Mouse (Mus musculus) erythroid progenitor cell, adult 5-6 weeks (primary cell): Measurements from ENCODE around the gene Snai3. TPM values are rescaled to one million over a fixed set of nuclear protein-coding genes. Genes with fewer than 3 reads are reported as not detected.

ENCODE experiments used
- ATAC-seq: replicated peaks from 2 replicates; pipeline ENCODE4 v1.8.0; 2016; ENCODE audit warnings: moderate number of reproducible peaks, mild to moderate bottlenecking, moderate TSS enrichment, inconsistent platforms; ENCODE audit not compliant: poor library complexity, low FRiP score, severe bottlenecking
- total RNA-seq, 2 experiments: library from RNA; stranded (forward) in 1 of 2; stranded (reverse) in 1 of 2; fragments of 150-400 nt in 1 of 2; fragments of 186-747, 209-891 nt in 1 of 2; gene quantifications; 2 replicates each; pipeline versions ENCODE4 v1.2.3 to v1.2.4; 2015 to 2017; ENCODE audit warnings: low replicate concordance in 2 of 2

Snai3 gene
- total RNA-seq (2015; ENCODE audit: low replicate concordance) (not detected in 2 replicates), total RNA-seq (2017; ENCODE audit: low replicate concordance) (not detected in 2 replicates)

DNA sequence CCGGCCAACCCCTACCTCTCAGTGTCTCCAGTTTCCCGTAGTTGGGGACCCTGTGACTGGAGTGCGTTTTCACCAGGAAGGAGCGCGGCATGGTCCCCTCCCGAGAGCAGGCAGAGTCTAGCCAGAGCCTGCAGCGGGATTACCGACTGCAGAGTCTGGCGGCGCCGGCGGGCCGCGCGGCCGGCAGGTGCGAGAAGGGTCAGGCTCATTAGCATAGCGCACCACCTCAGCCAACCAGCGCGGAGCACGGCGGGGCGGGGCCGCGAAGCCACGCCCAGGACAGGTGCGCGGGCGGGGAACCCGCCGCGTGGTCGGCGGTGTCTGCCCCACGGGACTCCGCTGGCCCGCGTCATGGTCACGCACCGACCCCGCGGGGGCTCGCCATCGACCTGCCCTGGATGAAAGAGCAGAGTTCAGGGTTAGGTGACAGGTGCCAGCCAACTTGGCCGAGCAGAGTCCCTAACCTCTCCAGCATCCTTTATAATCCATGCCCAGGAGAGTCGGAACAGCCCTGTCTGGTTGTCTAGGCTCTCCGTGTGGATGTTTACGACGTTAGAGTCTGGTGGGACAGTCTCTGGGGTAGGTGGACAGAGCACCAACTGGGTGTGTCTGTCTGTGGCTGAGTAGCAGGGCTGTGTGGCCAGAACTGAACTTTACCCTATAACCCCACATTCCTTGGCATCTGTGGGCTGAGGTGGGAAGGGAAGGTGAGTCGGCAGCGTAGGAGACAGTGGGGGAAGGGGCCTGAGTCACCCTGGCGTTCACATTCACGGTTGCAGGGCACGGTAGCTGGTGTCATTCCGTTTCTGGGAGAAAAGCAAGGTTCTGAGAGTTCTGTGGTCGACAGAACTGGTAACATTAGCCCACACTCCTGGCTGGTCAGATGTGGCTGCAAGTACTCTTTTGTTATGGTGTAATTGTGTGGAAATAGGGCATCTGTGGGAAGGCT, at the start of gene Snai3:
Gene Snai3 (minus strand): TSS at position 210 of the 949 bp plus-strand sequence.
- ATAC-seq = 0 out of 2 replicates have a peak, but pooled peaks have one; percentile 7

- peak; percentile 85 for ATAC-seq
These were observed 40.3 kb upstream of the Snai3 start for GRCm38 (mm10) chr8:122500856-122501255.

DNA sequence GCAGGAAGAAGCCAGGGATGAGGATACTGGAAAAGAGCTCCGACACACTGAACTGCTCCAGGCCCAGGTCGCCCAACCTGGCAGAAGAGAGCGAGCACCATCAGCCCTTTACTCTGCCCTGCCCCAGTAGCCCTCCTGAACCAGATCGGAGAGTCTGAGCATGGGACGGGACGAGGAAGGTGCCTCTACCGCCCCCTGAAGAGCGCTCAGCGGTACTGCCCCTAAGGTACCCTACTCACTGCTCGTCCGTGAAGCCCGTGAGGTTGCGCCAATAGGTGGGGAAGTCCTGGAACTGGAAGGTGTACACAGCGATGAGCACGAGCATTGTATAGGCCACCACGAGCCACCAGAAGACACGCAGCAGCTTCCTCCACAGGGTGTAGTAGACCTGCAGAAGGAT, 37.4 kb upstream of the Snai3 start:
- no peak for ATAC-seq

DNA sequence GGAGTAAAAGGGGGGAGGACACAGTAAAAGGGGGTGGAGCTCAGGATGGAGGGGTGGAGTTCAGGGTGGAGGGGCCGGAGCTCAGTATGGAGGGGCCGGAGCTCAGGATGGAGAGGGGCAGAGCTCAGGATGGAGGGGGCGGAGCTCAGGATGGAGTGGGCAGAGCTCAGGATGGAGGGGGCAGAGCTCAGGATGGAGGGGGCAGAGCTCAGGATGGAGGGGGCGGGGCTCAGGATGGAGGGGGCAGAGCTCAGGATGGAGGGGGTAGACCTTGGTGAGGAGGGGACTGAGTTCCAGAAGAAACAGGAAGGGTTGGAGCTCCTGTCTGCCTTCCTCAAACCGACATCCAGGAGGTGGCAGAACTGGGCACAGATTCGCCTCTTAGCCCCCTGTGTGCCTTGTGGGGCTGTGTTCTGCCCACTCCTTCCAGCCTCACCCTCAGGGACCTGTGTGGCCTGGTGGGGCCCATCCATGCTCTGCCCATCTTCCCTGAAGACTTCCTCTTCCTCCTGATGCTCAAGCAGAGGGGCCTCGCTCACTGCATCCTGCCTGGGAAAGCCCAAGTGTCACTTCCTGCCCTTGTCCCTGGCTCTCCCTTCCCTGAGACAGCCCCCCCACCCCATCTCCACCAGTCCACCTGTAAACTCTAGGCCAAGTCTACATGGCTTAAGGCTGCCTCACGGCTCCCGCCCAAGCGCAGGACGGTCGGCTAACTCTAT, 36.6 kb upstream of the Snai3 start:
- ATAC-seq = no peak

DNA sequence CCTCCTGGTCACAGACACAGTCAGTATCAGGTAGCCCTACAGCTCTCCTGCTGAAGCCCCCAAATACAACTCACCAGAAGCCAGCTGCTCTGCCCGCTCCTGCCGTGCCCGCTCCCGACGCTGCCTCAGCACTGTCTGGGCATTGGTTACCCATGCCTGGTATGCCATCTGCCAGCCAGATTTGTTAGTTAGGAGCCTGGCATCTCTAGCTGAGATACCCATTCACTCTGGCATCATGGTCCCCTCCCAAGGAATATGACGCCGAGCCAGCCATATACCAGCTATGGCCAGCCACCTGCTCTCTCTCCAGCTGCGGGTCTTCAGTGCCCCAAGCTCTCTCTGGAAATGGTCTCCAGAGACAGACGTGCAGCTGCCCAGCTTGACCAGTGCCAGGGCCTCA, 27.9 kb upstream of the Snai3 start:
- no peak for ATAC-seq

DNA sequence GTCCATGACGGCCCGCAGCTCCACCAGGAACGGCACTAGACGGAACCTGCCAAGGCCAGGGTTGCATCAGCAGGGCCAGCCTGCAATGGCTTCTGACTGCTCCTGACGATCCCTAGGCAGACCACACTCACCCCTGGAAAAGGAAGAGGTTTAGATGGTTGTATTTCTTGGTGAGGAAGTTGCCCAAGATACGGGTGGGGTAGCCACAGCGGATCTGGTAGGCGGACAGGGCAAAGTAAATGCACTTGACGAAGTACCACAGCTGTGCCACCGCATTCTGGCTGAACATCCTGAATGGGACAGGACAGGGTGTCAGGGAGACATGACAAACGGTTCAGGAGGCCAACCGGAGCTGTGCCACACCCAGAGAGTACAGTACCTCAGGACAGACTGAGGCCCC, 24.3 kb upstream of the Snai3 start:
- no peak for ATAC-seq

- no peak for ATAC-seq
These were observed 23.3 kb upstream of the Snai3 start for GRCm38 (mm10) chr8:122483877-122484276.

- ATAC-seq = no peak
These were observed 21.9 kb upstream of the Snai3 start for GRCm38 (mm10) chr8:122482448-122482847.

GRCm38 (mm10) chr8:122475580-122476320, 15.2 kb upstream of the Snai3 start, which contains the start of the genes Rnf166 and Ctu2:
TSS of gene Rnf166 (minus strand) at chr8:122476064.
TSS of gene Ctu2 (plus strand) at chr8:122476143.
- peak; percentile 86 for ATAC-seq

DNA sequence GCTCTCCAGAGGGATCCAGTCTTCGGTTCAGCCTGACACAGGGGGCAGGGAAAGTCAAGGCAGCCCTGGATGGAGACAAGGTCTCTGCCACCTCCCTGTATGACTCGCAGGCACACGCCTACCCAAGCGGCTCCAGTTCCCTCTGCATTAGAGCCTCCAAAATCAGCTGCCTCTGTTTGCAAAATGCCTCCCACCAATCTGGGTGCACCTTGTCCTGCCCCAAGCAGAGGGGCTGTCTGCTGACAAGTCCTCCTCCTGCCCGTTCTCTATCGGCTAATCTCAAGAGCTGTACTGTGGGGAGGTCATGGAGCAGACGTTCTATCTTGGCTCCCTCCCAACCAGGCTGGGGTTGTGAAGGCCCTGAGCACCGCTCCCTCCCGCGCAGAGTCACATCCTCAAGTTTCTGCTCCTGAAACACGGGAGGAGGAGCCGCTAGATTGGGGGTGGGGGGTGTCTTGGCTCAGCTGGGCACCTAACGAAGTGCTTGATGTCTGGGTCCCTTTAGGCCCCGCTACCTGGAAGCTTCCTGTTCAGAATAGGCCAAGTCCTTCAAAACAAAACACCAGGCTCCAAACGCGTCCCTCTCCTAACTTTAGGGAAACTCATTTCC, 14.5 kb upstream of the Snai3 start:
- ATAC-seq = peak; percentile 58

GRCm38 (mm10) chr8:122473911-122474421, 13.4 kb upstream of the Snai3 start:
- ATAC-seq = no peak

DNA sequence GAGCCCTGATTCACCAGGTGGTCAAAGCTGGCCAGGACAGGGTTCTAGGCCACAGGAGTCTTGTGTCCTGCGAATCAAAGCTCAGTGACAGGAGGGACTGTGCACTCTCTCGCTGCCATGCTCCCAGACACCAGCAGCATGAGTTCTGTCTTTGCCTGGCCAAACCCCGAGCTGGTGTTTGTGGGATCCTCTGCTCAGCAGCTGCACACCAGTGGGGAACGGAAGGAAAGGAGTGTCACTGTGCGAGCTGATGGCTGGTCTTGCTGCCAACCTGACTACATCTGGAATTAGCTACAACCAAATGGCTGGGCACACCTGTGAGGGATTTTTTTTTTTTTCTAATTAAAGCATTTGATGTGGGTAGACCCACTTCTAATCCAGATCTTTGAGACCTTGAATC, 10.2 kb upstream of the Snai3 start:
- no peak for ATAC-seq

GRCm38 (mm10) chr8:122469965-122470364, 9.4 kb upstream of the Snai3 start:
- no peak for ATAC-seq

DNA sequence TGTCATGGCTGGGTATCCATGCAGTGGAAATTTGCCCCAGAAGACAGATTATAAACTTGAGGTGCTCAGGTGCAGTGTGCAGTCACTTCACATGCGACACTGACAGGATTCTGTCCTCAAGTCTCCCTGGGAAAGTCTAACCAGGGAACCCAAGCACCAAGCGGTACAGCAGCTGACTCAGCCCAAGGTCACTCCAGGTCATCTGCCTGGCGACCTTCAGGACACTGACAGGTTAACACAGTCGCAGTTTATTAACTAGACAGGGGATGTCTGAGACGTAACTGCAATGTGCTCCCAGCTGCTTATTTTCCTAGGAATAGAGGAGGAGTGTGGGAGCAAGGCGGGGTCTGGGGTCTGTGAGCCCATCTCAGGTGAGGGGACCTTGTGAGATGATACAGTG, 8.9 kb upstream of the Snai3 start:
- ATAC-seq = no peak

- ATAC-seq = no peak
These were observed 7.3 kb upstream of the Snai3 start for GRCm38 (mm10) chr8:122467816-122468215.

- no peak for ATAC-seq
These were observed 4.5 kb upstream of the Snai3 start for GRCm38 (mm10) chr8:122464985-122465384.

- no peak for ATAC-seq
These were observed 3.4 kb upstream of the Snai3 start for GRCm38 (mm10) chr8:122463651-122464640.

- ATAC-seq = no peak
These were observed 2.0 kb upstream of the Snai3 start for GRCm38 (mm10) chr8:122462510-122462909.
